Mouse (Mus musculus): ENCODE measurements around the gene Bmp7.

Gene Bmp7

GRCm38 (mm10) chr2:172848193-172848592 lies 91.9 kb downstream of the Bmp7 start:
- DNase-seq (ENCODE audit: low spot score), result no peak

- no peak for DNase-seq (ENCODE audit: low spot score)
Measured at GRCm38 (mm10) chr2:172846311-172846575, 93.9 kb downstream of the Bmp7 start.

- no peak for DNase-seq (ENCODE audit: low spot score)
Measured at GRCm38 (mm10) chr2:172845536-172846310, 94.4 kb downstream of the Bmp7 start.

GRCm38 (mm10) chr2:172843903-172844302 lies 96.2 kb downstream of the Bmp7 start:
- DNase-seq (ENCODE audit: low spot score), result no peak

- DNase-seq (ENCODE audit: low spot score), result no peak
Measured at GRCm38 (mm10) chr2:172842306-172842705, 97.8 kb downstream of the Bmp7 start.

- peak; percentile 25 for DNase-seq (ENCODE audit: low spot score)
Measured at GRCm38 (mm10) chr2:172840905-172841750, 99.0 kb downstream of the Bmp7 start.

GRCm38 (mm10) chr2:172839317-172839980 lies 100.7 kb downstream of the Bmp7 start:
- no peak for DNase-seq (ENCODE audit: low spot score)

- DNase-seq (ENCODE audit: low spot score), result no peak
Measured at GRCm38 (mm10) chr2:172836516-172836915, 103.6 kb downstream of the Bmp7 start.

GRCm38 (mm10) chr2:172833196-172833595 lies 106.9 kb downstream of the Bmp7 start:
- peak; percentile 58 for DNase-seq (ENCODE audit: low spot score)

GRCm38 (mm10) chr2:172831762-172832161 lies 108.4 kb downstream of the Bmp7 start:
- peak; percentile 81 for DNase-seq (ENCODE audit: low spot score)

GRCm38 (mm10) chr2:172831133-172831532 lies 109.0 kb downstream of the Bmp7 start:
- peak; percentile 94 for DNase-seq (ENCODE audit: low spot score)

GRCm38 (mm10) chr2:172828229-172828628 lies 111.9 kb downstream of the Bmp7 start:
- no peak for DNase-seq (ENCODE audit: low spot score)

- no peak for DNase-seq (ENCODE audit: low spot score)
Measured at GRCm38 (mm10) chr2:172827564-172827963, 112.6 kb downstream of the Bmp7 start.

- no peak for DNase-seq (ENCODE audit: low spot score)
Measured at GRCm38 (mm10) chr2:172825785-172826145, 114.4 kb downstream of the Bmp7 start.

- peak; percentile 71 for DNase-seq (ENCODE audit: low spot score)
Measured at GRCm38 (mm10) chr2:172824906-172825784, 115.0 kb downstream of the Bmp7 start.

- DNase-seq (ENCODE audit: low spot score), result no peak
Measured at GRCm38 (mm10) chr2:172818631-172819230, 121.4 kb downstream of the Bmp7 start.
